Mouse (Mus musculus) right cerebral cortex, postnatal 36 days (tissue): ENCODE results near the gene Pitpnm3.

Experiments used
- DNase-seq, 2 experiments: peaks; one replicate each; pipeline ENCODE4 v3.0.0; 2022; ENCODE audit warnings: low spot score in 2 of 2, mixed read lengths in 1 of 2

Gene Pitpnm3

GRCm38 (mm10) chr11:72136231-72136982 is 829 bp upstream of the Pitpnm3 start:
- DNase-seq, result no peak

- DNase-seq, result no peak
Measured at GRCm38 (mm10) chr11:72134536-72135382, 819 bp downstream of the Pitpnm3 start.

GRCm38 (mm10) chr11:72133075-72133474 is 2.5 kb downstream of the Pitpnm3 start:
- DNase-seq, result no peak

- DNase-seq, result no peak
Measured at GRCm38 (mm10) chr11:72132266-72132665, 3.3 kb downstream of the Pitpnm3 start.

- no peak for DNase-seq
Measured at GRCm38 (mm10) chr11:72131697-72132096, 3.9 kb downstream of the Pitpnm3 start.

GRCm38 (mm10) chr11:72130905-72131304 is 4.7 kb downstream of the Pitpnm3 start:
- DNase-seq, result no peak

GRCm38 (mm10) chr11:72130472-72130871 is 5.1 kb downstream of the Pitpnm3 start:
- no peak for DNase-seq

- DNase-seq, result peak in 1 of 2 experiments; percentile 43
Measured at GRCm38 (mm10) chr11:72130021-72130420, 5.6 kb downstream of the Pitpnm3 start.

- DNase-seq, result no peak
Measured at GRCm38 (mm10) chr11:72129032-72129894, 6.3 kb downstream of the Pitpnm3 start.

GRCm38 (mm10) chr11:72127450-72128189 is 8.0 kb downstream of the Pitpnm3 start:
- no peak for DNase-seq

- no peak for DNase-seq
Measured at GRCm38 (mm10) chr11:72125781-72126180, 9.8 kb downstream of the Pitpnm3 start.

GRCm38 (mm10) chr11:72123531-72123930 is 12.0 kb downstream of the Pitpnm3 start:
- DNase-seq, result no peak

GRCm38 (mm10) chr11:72120354-72120753 is 15.2 kb downstream of the Pitpnm3 start:
- DNase-seq, result no peak

GRCm38 (mm10) chr11:72118630-72119029 is 16.9 kb downstream of the Pitpnm3 start:
- DNase-seq, result no peak

- no peak for DNase-seq
Measured at GRCm38 (mm10) chr11:72113296-72113695, 22.3 kb downstream of the Pitpnm3 start.

GRCm38 (mm10) chr11:72110726-72111125 is 24.9 kb downstream of the Pitpnm3 start:
- peak in 1 of 2 experiments; percentile 35 for DNase-seq

- no peak for DNase-seq
Measured at GRCm38 (mm10) chr11:72104223-72104622, 31.4 kb downstream of the Pitpnm3 start.

- no peak for DNase-seq
Measured at GRCm38 (mm10) chr11:72103530-72103929, 32.0 kb downstream of the Pitpnm3 start.

GRCm38 (mm10) chr11:72100996-72101395 is 34.6 kb downstream of the Pitpnm3 start:
- no peak for DNase-seq

GRCm38 (mm10) chr11:72099181-72099580 is 36.4 kb downstream of the Pitpnm3 start:
- DNase-seq, result no peak

- DNase-seq, result no peak
Measured at GRCm38 (mm10) chr11:72098027-72098426, 37.6 kb downstream of the Pitpnm3 start.
